Comparison of ENCODE assay signal across 8 mouse cellular contexts in genomic region chr14:31217666-31218065, GRCm38 (mm10). TPM values are rescaled to one million over a fixed set of nuclear protein-coding genes. Genes with fewer than 3 reads are reported as not detected.
DNase-seq lines count a peak whose midpoint lies in the region; ATAC-seq and TF ChIP-seq lines count a peak whose summit lies in the region.

Gene Sema3g (plus strand): TSS chr14:31217860.

- H3K4me1 ChIP-seq in intestine, postnatal 0 days (replicated peaks; ENCODE audit: control insufficient read depth, insufficient read depth, low read length) = no peaks in the 10 kb centered on the region
- peaks cover 8% of the 10 kb centered on the region; the same call in 1 of the 2 replicates for H3K4me1 ChIP-seq in lung, embryonic 14.5 days (ENCODE audit: insufficient read depth)

- H3K9ac ChIP-seq in intestine, postnatal 0 days (ENCODE audit: low read depth, low read length) = no peak within 1 kb of the TSS
- peak within 1 kb of the TSS; percentile 3; the same call in 1 of the 2 replicates for H3K9ac ChIP-seq in lung, embryonic 14.5 days

- H3K27me3 ChIP-seq in intestine, postnatal 0 days (replicated peaks; ENCODE audit: control insufficient read depth, insufficient read depth, low read length) = no peaks in the 10 kb centered on the region
- H3K27me3 ChIP-seq in lung, embryonic 14.5 days (ENCODE audit: insufficient read depth, low read length) = no peaks in the 10 kb centered on the region

- TF ChIP-seq CTCF in intestine, postnatal 0 days (IDR thresholded peaks at IDR 0.05; ENCODE audit: low read depth) = peak; percentile 90
- peak; percentile 87 for TF ChIP-seq CTCF in lung, embryonic 14.5 days (IDR thresholded peaks at IDR 0.05; ENCODE audit: low read depth)

- no peak within 1 kb of the TSS for H3K4me3 ChIP-seq in intestine, postnatal 0 days (ENCODE audit: low read depth, low read length)
- peak within 1 kb of the TSS; percentile 8; the same call in 1 of the 2 replicates for H3K4me3 ChIP-seq in lung, embryonic 14.5 days (ENCODE audit: low read depth, low read length)

- ATAC-seq in granulocyte monocyte progenitor cell, adult 5-6 weeks (replicated peaks; ENCODE audit: poor library complexity, severe bottlenecking) = peak; percentile 83
- ATAC-seq in intestine, postnatal 0 days = peak; percentile 78
- ATAC-seq in lung, embryonic 14.5 days (ENCODE audit: insufficient read depth) = peak; percentile 76

- H3K36me3 ChIP-seq in intestine, postnatal 0 days (ENCODE audit: control insufficient read depth, insufficient read depth) = no peaks in the 10 kb centered on the region
- H3K36me3 ChIP-seq in lung, embryonic 14.5 days (ENCODE audit: insufficient read depth) = no peaks in the 10 kb centered on the region

- peak within 1 kb of the TSS; percentile 48 for H3K4me2 ChIP-seq in intestine, postnatal 0 days (replicated peaks; ENCODE audit: low read depth)
- peak within 1 kb of the TSS; percentile 45 for H3K4me2 ChIP-seq in lung, embryonic 14.5 days

- no peak within 1 kb of the TSS for H3K27ac ChIP-seq in intestine, postnatal 0 days (ENCODE audit: low read depth, low read length)
- no peak within 1 kb of the TSS; the same call in 1 of the 2 replicates for H3K27ac ChIP-seq in lung, embryonic 14.5 days (ENCODE audit: low read depth)

- no peaks in the 10 kb centered on the region for H3K9me3 ChIP-seq in intestine, postnatal 0 days (ENCODE audit: control insufficient read depth)
- no peaks in the 10 kb centered on the region for H3K9me3 ChIP-seq in lung, embryonic 14.5 days (ENCODE audit: low read depth, low read length)

- 8% methylated on average over 11 of the region's 11 CpGs for WGBS in intestine, postnatal 0 days
- 9% methylated on average over 11 of the region's 11 CpGs for WGBS in lung, embryonic 14.5 days

- DNase-seq in right cerebral cortex, postnatal 14 days = peak; percentile 33
- no peak for DNase-seq in right cerebral cortex, adult 2 months (ENCODE audit: low spot score in 2 of 2)
- DNase-seq in cerebellum, adult 9-10 months = peak; percentile 86
- peak; percentile 81 for DNase-seq in lung, embryonic 14.5 days
- DNase-seq in ovary, postnatal 14 days (ENCODE audit: low spot score) = peak; percentile 61
- no peak for DNase-seq in layer of hippocampus, adult 8-10 months (ENCODE audit: low spot score in 2 of 2)

RNA-seq across cellular contexts. Expression of gene Sema3g, which starts in this region (rescaled TPM):
- total RNA-seq in granulocyte monocyte progenitor cell, adult 5-6 weeks (2014; fragmentation: Nextera tagmentation) = 0.21 TPM in 1 of 2 replicates, not detected in the other
- not detected in 2 replicates for total RNA-seq in granulocyte monocyte progenitor cell, adult 5-6 weeks (2017)
- polyA plus RNA-seq in intestine, postnatal 0 days (2015; fragmentation: Nextera tagmentation; extraction: Ambion mirVana) = 0.61 and 0.74 TPM in 2 replicates
- 0.38 and 0.49 TPM in 2 replicates for polyA plus RNA-seq in lung, embryonic 14.5 days (2014; fragmentation: Nextera tagmentation; extraction: Ambion mirVana)
- 1 to 10 TPM; 4.7 to 5.9 (median 5.6) TPM for total RNA-seq in layer of hippocampus, adult 8-10 months (2022)

Comparison
In these comparisons a context has a peak if more than half of its experiments do, and no peak if none do; other contexts are left out.
1. RNA of gene Sema3g (total RNA-seq): 4.7 to 5.9 TPM in layer of hippocampus, adult 8-10 months; 0.21 TPM in granulocyte monocyte progenitor cell, adult 5-6 weeks; every median in the first group is over 4 times any median in the second.
2. DNase-seq: peak in right cerebral cortex, postnatal 14 days (single experiment), cerebellum, adult 9-10 months (single experiment) and ovary, postnatal 14 days (single experiment); none in right cerebral cortex, adult 2 months (0 of 2) and layer of hippocampus, adult 8-10 months (0 of 2).
3. Peak in ATAC-seq in granulocyte monocyte progenitor cell, adult 5-6 weeks; RNA of the gene not detected or under 1 TPM.
4. Peak in ATAC-seq and H3K4me2 ChIP-seq in intestine, postnatal 0 days; RNA of the gene not detected or under 1 TPM.
5. Peak in DNase-seq, ATAC-seq, H3K4me3 ChIP-seq, H3K9ac ChIP-seq and H3K4me2 ChIP-seq in lung, embryonic 14.5 days; RNA of the gene not detected or under 1 TPM.
6. Peak in every context shown above with its lines, with median percentiles within 50 percentile points of each other: ATAC-seq.